Mouse (Mus musculus) heart, postnatal 0 days (tissue): Measurements from ENCODE around the gene Frem2. TPM values are rescaled to one million over a fixed set of nuclear protein-coding genes. Genes with fewer than 3 reads are reported as not detected.

Source experiments
- ATAC-seq: fragments of 200-750 bp; cut with Nextera tagmentation; 2 replicates; pipeline ENCODE4 v1.8.0; 2017; ENCODE audit warnings: low read depth, moderate number of reproducible peaks, moderate library complexity; ENCODE audit not compliant: insufficient read depth
- DNase-seq: peaks from one replicate; pipeline ENCODE4 v3.0.0-alpha.2; 2016; ENCODE audit warnings: low spot score
- H3K27ac ChIP-seq: fragments of 300-500 bp; sonication (generic); 2 replicates; pipeline ENCODE4 v1.5.1; 2014; ENCODE audit warnings: low read depth, mild to moderate bottlenecking
- H3K27me3 ChIP-seq: fragments of 300-500 bp; sonication (generic); 2 replicates; pipeline ENCODE4 v1.6.1; 2014; ENCODE audit warnings: low read length, mixed read lengths; ENCODE audit not compliant: control insufficient read depth, insufficient read depth
- H3K36me3 ChIP-seq: fragments of 300-500 bp; sonication (generic); replicated peaks from 2 replicates; pipeline ENCODE4 v1.6.1; 2014; ENCODE audit warnings: low read length, mixed read lengths; ENCODE audit not compliant: control insufficient read depth, insufficient read depth
- H3K4me1 ChIP-seq: fragments of 300-500 bp; sonication (generic); 2 replicates; pipeline ENCODE4 v1.6.1; 2014; ENCODE audit warnings: antibody characterized with exemption; ENCODE audit not compliant: control insufficient read depth, insufficient read depth
- H3K4me2 ChIP-seq: fragments of 300-500 bp; sonication (generic); 2 replicates; pipeline ENCODE4 v1.6.1; 2014; ENCODE audit warnings: low read depth, mild to moderate bottlenecking, low read length, moderate library complexity
- H3K4me3 ChIP-seq: fragments of 300-500 bp; sonication (generic); 2 replicates; pipeline ENCODE4 v1.5.1; 2014; ENCODE audit warnings: low read depth, low read length
- H3K9ac ChIP-seq: fragments of 300-500 bp; sonication (generic); replicated peaks from 2 replicates; pipeline ENCODE4 v1.6.1; 2014; ENCODE audit warnings: low read depth, low read length, mixed read lengths
- H3K9me3 ChIP-seq: fragments of 300-500 bp; sonication (generic); replicated peaks from 2 replicates; pipeline ENCODE4 v1.6.1; 2016; ENCODE audit warnings: low read length; ENCODE audit not compliant: control insufficient read depth
- CTCF ChIP-seq: IDR thresholded peaks from 2 replicates; pipeline ENCODE4 v1.5.1; 2016; ENCODE audit warnings: antibody characterized with exemption, control low read depth, low read depth
- EP300 ChIP-seq: IDR thresholded peaks from 2 replicates; pipeline ENCODE4 v1.6.1; 2016; ENCODE audit warnings: antibody characterized with exemption, low read depth
- WGBS: fragments of 180-500 bp; shearing (Covaris S2); extraction: QIAGEN DNeasy Blood & Tissue Kit; methylation state at CpG from one replicate; pipeline ENCODE4 v1.1.7; 2014; 5-methylcytosine and 5-hydroxymethylcytosine counted together
- polyA plus RNA-seq: library from polyadenylated mRNA; unstranded; fragments of >200 nt; fragmentation: Nextera tagmentation; extraction: Ambion mirVana; gene quantifications from 2 replicates; pipeline ENCODE4 v1.2.1, GENCODE M21; 2015
- total RNA-seq: library from RNA; depleted of rRNA; stranded (reverse); fragments of >200 nt; gene quantifications from 2 replicates; pipeline ENCODE4 v1.2.3, GENCODE M21; 2014; ENCODE audit warnings: low replicate concordance

Frem2 gene
- total and polyA plus RNA-seq, 2 experiments from 2014 or later, result 1.4 to 16.4 TPM

DNA sequence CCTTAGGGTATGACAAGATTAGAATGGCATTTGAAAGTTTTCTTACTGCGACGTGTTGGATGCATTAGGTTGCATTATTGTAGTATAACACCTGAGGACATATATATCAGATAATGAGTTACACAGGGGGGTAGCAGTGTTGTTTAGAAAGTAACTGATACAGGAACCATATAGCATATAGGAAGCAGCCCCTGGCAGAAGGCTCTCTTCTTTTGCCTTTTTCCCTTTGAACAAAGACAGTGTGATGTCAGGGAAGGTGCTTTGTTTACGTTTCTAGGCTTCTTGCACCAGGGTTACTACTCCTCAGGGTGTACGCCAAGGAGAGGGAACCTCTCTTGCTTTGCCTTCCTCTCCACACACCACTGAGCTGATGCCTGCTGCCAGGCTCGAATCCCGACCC is 168.8 kb downstream of the Frem2 start, which contains the start of gene Stoml3:
TSS of gene Stoml3 (plus strand) at position 301 of the 400 bp plus-strand sequence.
- Histone ChIP-seq H3K27me3 (no peaks in the 10 kb centered on the region), H3K4me1 (peaks cover 16% of the 10 kb centered on the region), H3K9me3 (no peaks in the 10 kb centered on the region), H3K4me2 (no peak within 1 kb of the TSS), H3K27ac (peak within 1 kb of the TSS; percentile 36; the same call in 1 of the 2 replicates), H3K36me3 (no peaks in the 10 kb centered on the region), H3K9ac (no peak within 1 kb of the TSS), H3K4me3 (no peak within 1 kb of the TSS)
- DNase-seq (no peak), ATAC-seq (no peak)
- no peak for TF ChIP-seq CTCF
- no peak for TF ChIP-seq EP300
- WGBS, result 81% methylated on average over 6 of the region's 6 CpGs

DNA sequence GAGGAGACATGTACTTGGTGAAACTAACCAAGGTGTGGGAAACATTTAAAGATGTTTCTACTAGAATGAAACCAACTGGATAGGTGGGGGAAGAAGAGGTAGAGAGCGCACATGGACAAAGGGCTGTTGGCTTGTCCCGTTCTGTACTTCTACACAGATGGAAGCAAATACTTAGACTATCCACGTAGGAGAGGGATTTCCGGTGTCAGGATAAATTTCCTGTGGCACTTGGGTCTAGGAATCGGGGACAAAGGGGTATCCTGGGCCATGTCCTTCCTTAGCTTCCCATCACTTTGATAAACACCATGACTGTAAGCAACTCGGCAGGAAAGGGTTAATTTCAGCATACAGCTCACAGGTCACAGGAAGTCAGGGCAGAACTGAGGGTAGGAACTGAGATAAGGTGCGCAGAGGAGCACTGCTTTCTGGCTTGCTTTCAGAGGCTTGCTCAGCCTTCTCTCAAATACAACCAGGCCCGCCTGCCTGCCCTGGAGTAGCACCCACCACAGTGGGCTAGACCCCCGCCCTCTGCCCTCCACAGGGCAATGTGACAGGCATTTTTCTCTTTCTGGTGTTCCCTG is 170.1 kb downstream of the Frem2 start:
- Histone ChIP-seq H3K36me3 (peaks cover 4% of the 10 kb centered on the region; the same call in 1 of the 2 replicates), H3K9ac (no peak overlapping the region), H3K27ac (peak overlapping the region; percentile 53; the same call in 1 of the 2 replicates), H3K27me3 (no peaks in the 10 kb centered on the region), H3K9me3 (no peaks in the 10 kb centered on the region), H3K4me1 (peaks cover 16% of the 10 kb centered on the region), H3K4me3 (no peak overlapping the region), H3K4me2 (no peak overlapping the region)
- peak; percentile 60 for ATAC-seq
- WGBS, result 40% methylated on average over 9 of the region's 9 CpGs
- peak; percentile 26 for DNase-seq
- TF ChIP-seq EP300, result no peak
- no peak for TF ChIP-seq CTCF

- no peaks in the 10 kb centered on the region for H3K27me3 ChIP-seq
- DNase-seq (no peak), ATAC-seq (no peak)
- TF ChIP-seq EP300 (no peak), CTCF (no peak)
- H3K36me3 ChIP-seq, result peaks cover 9% of the 10 kb centered on the region; the same call in 1 of the 2 replicates
- peak overlapping the region; percentile 53 for H3K27ac ChIP-seq
- no peaks in the 10 kb centered on the region for H3K9me3 ChIP-seq
- H3K4me3 ChIP-seq, result no peak overlapping the region
- H3K9ac ChIP-seq, result no peak overlapping the region
- 43% methylated on average over 10 of the region's 10 CpGs for WGBS
- no peak overlapping the region for H3K4me2 ChIP-seq
- H3K4me1 ChIP-seq, result peaks cover 16% of the 10 kb centered on the region
Measured at GRCm38 (mm10) chr3:53486561-53486960, 170.6 kb downstream of the Frem2 start.

DNA sequence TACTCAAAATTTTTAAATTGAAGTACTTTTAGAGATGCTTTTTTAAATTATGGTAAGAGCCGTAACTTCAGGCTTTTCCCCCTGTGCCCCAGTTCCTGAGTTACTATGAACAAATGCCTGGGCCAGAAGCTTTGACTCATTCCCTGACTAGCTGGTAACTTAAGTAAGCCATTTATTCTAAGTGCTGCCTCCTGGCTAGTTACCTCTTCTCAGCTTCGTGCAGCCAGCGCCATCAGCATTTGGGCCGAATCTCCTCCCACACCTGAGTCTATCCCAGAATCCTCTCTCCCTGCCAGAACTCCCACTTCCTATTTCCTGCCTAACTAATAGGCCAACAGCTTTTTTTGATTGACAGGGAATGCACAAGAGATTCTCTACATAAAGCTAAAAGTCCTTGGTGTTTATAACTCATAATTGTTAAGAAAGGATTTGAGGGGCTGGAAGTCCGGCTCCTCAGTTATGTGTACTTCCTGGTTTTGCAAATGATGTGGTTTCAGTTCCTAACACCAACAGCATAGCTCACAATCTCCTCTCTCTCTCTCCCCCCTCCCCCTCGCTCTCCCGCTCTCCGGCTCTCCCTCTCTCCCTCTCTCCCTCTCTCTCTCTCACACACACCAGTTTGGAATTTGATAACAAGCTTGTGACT is 173.6 kb downstream of the Frem2 start:
- Histone ChIP-seq H3K4me1 (peaks cover 16% of the 10 kb centered on the region), H3K9me3 (no peaks in the 10 kb centered on the region), H3K4me3 (no peak overlapping the region), H3K27me3 (no peaks in the 10 kb centered on the region), H3K9ac (no peak overlapping the region), H3K4me2 (no peak overlapping the region), H3K27ac (no peak overlapping the region), H3K36me3 (peaks cover 38% of the 10 kb centered on the region)
- TF ChIP-seq CTCF (no peak), EP300 (no peak)
- DNase-seq (no peak), ATAC-seq (no peak)
- 67% methylated on average over 8 of the region's 8 CpGs for WGBS

GRCm38 (mm10) chr3:53478419-53479046 is 178.6 kb downstream of the Frem2 start:
- WGBS, result 96% methylated on average over 30 of the region's 30 CpGs
- no peak for TF ChIP-seq EP300
- H3K9ac ChIP-seq, result no peak overlapping the region
- no peaks in the 10 kb centered on the region for H3K27me3 ChIP-seq
- H3K4me1 ChIP-seq, result no peaks in the 10 kb centered on the region
- ATAC-seq, result no peak
- no peak overlapping the region for H3K27ac ChIP-seq
- H3K9me3 ChIP-seq, result no peaks in the 10 kb centered on the region
- H3K4me3 ChIP-seq, result no peak overlapping the region
- no peak for DNase-seq
- no peak overlapping the region for H3K4me2 ChIP-seq
- peaks cover 85% of the 10 kb centered on the region for H3K36me3 ChIP-seq
